Mouse (Mus musculus) adrenal gland, postnatal 4 days (tissue): ENCODE data around the gene Cybrd1. TPM values are rescaled to one million over a fixed set of nuclear protein-coding genes. Genes with fewer than 3 reads are reported as not detected.
A peak's percentile ranks its signal among the peaks of the same experiment; 100 is the strongest.

Experiments used
- DNase-seq, 2 experiments: peaks; one replicate each; pipeline ENCODE4 v3.0.0; 2021 to 2022; ENCODE audit warnings: low spot score in 2 of 2, mixed read lengths in 2 of 2
- total RNA-seq, 2 experiments: library from RNA; stranded (reverse); gene quantifications; 2 replicates each; pipeline ENCODE4 v1.2.3; 2021

The Cybrd1 gene
- total RNA-seq, 2 experiments from 2014 or later = 2.9 to 3.0 TPM

DNA sequence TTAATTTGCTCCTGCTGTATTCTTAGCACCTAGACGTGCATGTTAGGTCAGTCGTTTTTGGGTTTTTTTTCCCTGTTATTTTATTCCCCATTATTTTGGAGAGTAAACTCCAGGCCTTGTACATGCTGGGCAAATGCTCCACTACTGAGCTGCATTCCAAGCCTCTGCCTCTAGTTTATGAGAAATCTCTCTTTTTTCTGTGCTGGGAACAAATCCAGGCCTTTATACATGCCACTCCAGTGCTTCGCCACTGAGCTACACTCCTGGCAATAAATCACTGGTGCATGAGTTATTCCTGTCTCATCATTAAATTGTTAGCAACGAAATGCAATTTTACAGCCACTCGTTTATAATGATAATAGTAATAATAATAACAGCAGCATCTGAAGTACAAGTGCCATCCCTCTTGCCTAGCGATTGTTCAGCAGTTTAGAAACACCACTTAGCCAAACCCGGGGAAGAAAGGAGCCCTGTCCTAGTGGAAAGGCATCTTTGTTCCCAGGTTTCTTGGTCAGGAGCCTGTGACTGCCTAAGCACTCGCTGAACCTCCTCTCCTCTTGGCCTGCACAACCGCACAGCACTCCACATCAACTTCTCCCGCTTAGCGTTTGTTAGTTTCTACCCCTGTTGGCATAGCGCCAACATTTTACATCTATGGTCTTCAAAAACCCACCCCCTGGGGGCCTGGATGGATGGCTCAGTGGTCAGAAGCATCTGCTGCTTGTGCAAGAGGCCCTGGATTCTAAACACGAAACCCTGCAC, 4.7 kb downstream of the Cybrd1 start:
- no peak for DNase-seq

DNA sequence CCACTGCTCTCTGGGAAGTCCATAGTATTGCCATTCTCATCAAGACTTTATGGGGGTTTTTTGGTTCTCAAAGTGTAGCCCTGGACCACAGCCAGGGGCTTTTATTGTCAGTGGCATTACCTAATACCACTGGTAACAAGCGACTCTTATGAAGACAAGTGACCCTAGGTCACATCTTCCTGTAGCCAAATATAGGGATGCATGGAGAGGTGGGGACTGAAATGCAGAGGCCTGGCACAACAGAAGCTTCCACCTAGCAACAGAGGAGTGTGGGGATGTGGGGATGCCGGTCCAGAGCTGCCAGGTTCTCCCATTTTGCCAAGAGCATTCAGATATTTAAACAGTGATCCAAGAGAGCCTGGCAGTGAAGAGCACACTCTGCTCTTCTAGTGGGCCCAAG, 5.9 kb downstream of the Cybrd1 start:
- no peak for DNase-seq

DNA sequence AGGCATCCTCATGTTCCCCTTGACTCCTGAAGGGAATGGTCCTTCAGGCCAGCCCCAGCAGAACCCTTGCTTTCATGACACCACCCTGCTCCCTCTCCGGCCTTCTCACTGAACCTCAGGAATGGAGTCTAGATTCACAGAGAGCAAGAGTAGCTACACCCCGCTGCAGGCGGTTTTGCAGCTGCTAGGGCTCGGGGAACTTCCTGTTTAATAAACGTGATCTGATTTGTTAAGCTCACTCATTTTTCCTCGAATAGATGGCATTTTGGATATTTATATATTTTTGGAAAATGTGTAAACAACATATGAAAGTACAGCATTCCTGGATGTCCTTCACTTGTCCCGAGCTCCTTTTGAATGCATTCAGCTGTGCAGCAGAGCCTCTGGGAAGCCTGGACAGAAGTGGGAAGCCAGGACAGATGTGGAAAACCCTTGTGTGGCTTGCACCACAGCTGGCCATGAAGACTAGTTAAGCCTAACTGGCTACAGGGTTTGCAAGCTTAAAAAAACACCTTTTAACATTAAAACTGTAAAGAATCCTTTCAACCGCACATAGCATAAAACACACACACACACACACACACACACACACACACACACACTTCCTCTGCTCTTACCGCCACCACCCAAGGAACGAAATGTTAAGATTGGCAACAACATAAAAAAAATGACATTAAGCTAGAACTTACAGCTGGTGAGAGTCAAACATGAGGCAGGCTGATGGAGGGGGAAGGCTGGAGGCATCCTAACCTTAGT, 10.2 kb downstream of the Cybrd1 start:
- no peak for DNase-seq

- no peak for DNase-seq
Measured at GRCm38 (mm10) chr2:71130366-71130765, 12.6 kb downstream of the Cybrd1 start.

GRCm38 (mm10) chr2:71131866-71132496, 14.3 kb downstream of the Cybrd1 start:
- no peak for DNase-seq

- DNase-seq = no peak
Measured at GRCm38 (mm10) chr2:71134041-71134505, 16.4 kb downstream of the Cybrd1 start.

- no peak for DNase-seq
Measured at GRCm38 (mm10) chr2:71134836-71135235, 17.1 kb downstream of the Cybrd1 start.

DNA sequence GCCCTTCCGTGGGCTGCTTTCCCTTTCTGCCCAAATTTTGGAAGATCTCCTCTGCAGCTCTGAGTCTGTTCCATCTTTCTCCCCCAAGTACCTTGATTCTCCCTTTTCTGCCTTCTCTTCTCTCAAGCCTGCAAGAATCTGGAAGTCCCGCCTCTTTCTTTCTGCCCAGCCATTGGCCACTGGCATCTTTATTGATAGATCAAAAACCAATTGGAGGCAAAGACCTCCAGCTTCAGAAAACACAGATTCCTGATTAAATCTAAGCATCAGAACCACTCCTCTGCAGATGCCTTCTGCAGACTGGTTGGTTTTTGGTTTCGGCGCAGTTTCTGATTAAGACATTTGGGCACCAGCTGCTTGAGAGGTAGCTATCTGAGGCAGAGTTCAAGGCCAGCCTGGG, 22.9 kb downstream of the Cybrd1 start:
- DNase-seq = no peak

DNA sequence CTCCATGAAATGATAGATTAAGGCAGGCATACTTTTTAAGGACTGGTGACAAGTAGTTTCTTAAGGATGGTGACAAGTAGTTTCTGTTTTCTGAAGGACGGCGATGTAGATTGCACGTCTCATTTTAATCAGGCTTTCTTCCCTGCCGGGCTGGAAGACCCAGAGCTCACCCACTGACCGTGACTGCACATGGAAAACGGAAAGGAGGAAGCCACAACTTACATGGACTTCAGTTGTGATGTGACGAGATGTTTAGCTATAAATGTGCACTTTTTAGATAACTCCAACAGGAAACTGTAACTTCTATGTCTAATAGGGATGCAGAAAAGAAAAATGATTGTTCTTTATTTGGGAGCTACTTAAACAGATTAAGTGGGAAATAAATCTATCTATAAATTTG, 24.7 kb downstream of the Cybrd1 start:
- DNase-seq = no peak

- no peak for DNase-seq
Measured at GRCm38 (mm10) chr2:71145853-71146252, 28.1 kb downstream of the Cybrd1 start.

- DNase-seq = no peak
Measured at GRCm38 (mm10) chr2:71146266-71146665, 28.5 kb downstream of the Cybrd1 start.

DNA sequence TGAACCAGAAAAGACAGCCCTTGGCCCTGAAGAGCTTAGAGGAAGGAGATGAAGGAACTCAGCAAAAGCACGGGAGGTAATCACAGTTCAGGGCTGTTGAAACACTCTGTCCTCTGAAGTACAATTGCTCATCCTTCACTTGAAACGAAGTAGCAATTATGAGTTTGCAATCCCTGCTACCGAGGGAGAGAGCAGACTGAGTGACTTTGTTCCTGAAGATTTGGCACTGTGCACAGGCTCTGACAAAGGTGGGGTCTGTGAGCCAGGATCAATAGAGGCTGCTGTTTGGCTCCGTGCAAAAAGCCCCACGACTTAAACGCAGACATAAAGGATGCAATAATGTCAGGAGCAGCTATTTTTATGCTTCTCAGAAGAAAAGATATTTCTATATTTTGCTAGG, 30.1 kb downstream of the Cybrd1 start:
- DNase-seq = no peak

DNA sequence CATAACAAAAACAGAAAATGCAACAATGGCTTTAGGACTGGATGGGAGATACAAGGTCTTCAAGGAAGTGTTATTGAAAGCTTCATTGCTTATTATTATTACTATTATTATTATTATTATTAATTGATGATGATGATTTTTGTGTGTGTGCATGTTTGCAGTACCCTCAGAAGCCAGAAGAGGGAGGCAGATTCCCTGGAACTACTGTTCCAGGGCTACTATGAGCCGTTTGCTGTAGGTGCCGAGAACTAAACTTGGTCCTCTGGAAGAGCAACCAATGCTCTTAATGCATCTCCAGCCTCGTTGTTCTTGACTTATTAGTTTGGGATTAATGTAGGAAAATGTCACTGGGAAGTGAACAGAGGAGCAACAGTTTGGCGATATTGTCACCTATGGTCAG, 34.4 kb downstream of the Cybrd1 start:
- no peak for DNase-seq

GRCm38 (mm10) chr2:71155486-71155885, 37.8 kb downstream of the Cybrd1 start:
- DNase-seq = peak; percentile 43 to 52

DNA sequence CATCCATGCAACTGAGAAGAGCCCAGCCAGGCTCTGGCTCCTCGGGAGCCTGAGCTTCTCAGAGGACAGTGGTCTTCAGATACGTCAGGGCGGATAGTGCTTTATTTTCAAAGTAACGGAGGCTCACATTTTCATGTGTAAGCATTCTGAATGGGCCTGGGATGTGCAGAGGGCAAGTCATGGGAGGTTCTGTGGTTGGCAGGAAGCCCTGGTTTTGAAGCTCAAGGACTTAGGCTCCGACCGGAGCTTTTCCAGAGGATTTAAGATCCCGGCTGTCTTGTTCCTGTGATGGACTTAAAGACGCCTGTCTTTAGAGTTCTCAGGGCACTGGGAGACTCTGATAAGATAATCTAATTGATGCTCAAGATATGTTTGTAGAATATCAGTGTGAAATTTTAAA, 38.7 kb downstream of the Cybrd1 start:
- DNase-seq = no peak

DNA sequence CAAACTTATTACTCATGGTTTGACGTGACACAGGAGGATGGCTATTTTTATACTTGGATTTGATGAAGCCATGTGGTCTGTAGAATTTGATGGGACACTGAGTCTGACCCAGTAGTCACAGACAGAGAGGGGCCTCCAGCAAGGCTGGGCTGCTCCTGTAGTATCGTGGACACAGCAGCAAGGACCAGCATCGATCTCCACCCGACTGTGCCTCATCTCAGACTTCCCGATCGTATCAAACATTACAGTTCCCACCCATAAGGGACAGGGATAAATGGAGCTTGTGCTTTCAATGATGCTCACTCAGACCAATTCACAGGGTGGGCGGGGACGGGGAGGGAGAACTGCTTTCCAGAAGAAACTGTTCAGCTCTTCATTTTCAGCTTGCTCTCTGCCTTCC, 40.2 kb downstream of the Cybrd1 start:
- no peak for DNase-seq

DNA sequence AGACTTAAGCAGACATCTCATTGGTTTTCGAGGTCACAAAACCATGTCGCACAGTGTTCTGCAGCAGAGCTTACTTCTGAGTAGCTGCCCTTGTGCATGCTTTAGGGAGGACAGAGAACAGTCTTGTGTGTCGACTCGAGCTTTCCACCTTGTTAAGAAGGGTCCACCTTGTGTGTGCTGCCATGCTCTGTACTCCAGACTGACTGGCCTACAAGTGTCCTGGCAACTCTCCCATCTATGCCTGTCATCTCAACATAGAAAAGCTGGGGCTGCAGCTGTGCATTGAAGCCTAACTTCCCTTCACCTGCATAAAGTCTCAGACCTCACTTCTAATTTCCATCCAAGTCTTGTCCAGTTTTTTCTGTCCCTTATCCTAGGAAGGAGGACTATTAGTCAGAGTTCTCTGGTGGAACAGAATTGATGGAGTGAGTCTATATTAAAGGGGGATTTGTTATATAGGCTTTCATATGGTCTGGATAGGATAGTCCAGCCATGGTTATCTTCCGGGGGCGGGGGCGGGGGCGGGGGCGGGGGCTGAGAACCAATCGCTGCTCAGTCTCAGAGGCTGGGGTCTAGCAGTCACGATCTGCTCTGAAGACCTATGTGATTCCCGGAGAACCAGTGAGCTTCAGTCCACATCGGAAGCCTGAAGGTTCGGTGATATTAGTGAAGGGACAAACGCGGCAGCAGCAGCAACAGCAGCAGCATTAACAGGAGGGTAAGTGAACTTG, 42.0 kb downstream of the Cybrd1 start:
- no peak for DNase-seq

DNA sequence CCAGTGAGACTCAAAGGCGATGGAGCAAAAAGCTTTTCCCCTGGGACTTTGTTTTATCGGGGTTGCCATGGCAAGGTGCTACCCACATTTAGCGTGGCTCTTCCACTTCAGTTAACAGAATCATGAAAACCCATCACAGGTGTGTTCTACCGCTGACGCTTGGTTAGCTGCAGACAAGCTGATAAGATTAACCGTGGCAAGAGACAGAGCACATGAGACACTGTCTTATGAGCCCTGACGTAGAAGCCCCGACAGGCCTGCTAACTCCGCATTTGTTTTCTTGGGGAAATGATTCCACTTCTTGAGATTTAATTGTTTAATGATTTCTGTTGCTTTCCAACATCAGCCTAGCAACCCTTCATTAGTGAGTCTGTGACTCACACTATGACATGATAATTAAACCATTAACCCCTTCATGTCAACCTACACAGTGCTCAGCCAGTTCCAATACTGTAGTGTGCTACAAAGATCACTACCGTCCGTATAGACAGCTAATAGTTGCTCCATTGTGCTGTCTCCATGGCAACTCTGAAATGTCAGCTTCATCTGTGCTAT, 42.7 kb downstream of the Cybrd1 start:
- no peak for DNase-seq

- no peak for DNase-seq
Measured at GRCm38 (mm10) chr2:71161558-71161957, 43.8 kb downstream of the Cybrd1 start.

DNA sequence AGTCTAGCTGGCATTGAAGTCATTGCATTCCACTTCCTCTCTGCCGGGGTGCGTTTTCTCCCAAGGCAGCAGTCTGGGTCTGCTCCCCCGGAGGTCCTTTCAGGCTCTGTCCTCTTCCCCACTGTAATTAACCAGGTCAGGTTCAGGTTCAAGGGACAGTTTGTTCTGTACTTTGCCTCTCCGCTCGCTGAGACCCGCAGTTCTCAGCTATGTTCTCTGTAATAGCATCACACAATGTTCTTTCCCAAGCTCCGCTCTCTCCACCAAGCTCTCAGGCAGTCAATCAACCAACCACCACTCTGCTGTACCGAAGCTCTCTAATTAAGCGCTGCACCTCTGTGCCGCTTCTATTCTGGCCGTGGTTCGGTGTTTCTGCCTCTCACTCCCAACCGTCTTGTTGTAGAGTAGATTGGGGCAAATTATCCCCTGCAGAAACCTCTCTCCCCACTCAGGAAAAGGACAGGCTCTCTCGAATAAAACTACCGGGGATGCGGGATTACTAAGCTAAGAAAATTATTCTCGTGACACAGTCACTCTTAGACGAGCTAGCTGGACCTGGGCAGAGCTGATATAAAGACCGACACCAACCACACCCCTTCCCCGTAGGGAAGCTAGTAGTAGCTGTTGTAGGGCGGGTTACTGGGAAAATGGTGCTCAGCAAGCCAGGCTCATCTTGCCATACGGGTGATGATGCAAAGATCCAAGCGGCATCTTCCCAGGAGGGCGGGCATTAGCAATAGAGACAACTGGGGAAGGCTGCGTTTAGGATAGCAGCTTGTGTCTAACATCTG, 45.3 kb downstream of the Cybrd1 start:
- DNase-seq = no peak
